Mouse (Mus musculus): Measurements from ENCODE around the gene Tmem56. TPM values are rescaled to one million over a fixed set of nuclear protein-coding genes. Genes with fewer than 3 reads are reported as not detected.

Tmem56 gene
- polyA plus RNA-seq, 1 experiment = 2.3 TPM

DNA sequence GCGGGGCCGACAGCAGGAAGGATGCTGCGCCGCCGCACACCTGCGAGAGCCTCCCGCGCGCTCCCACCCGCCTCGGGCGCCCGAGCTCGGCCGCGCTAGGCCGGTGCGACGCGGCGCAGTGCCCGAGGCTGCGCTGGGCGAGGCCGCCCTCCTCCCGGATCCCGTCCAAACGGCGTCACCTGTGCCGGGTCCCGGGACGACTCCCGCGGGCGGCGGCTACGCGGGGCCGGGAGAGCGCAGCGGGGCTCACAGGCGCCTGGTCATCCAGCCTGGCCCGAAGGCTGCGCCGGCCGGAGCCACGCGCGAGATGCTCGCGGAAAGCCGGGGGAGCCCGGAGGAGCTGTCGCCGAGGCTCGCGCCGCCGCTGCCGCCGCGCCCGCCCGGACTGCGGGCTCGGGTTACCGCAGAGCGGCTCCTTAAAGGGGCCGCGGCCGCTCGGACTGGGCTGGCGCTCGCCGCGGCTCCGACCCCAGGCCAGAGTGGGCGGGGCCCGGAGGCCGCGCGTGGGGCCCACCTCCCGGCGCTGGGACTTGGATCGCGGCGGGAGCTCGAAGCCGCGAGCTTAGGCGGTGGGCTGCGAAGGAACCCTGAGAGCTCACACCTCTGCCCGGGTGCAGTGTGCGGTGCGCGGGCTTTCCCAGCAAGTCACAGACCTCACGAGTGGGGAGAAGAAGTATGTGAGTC is 20.2 kb downstream of the Tmem56 start:
- TF ChIP-seq POLR2A (IDR thresholded peaks at IDR 0.05; ENCODE audit: borderline replicate concordance, extremely low read depth, low read depth, low read length) (no peak), CTCF (IDR thresholded peaks at IDR 0.05; ENCODE audit: insufficient read depth, low read length) (no peak)
- H3K4me1 ChIP-seq (ENCODE audit: control insufficient read depth, insufficient read depth, low read length) = no peaks in the 10 kb centered on the region
- H3K4me3 ChIP-seq (replicated peaks; ENCODE audit: extremely low read depth, low read depth, low read length) = peak overlapping the region; percentile 49
- WGBS = 1% methylated on average over 96 of the region's 97 CpGs
- DNase-seq = peak; percentile 54

GRCm38 (mm10) chr3:121261939-121262520 is 20.9 kb downstream of the Tmem56 start:
- H3K4me1 ChIP-seq (ENCODE audit: control insufficient read depth, insufficient read depth, low read length) = no peaks in the 10 kb centered on the region
- peak overlapping the region; percentile 56 for H3K4me3 ChIP-seq (replicated peaks; ENCODE audit: extremely low read depth, low read depth, low read length)
- DNase-seq = no peak
- no peak for TF ChIP-seq CTCF (IDR thresholded peaks at IDR 0.05; ENCODE audit: insufficient read depth, low read length)
- no peak for TF ChIP-seq POLR2A (IDR thresholded peaks at IDR 0.05; ENCODE audit: borderline replicate concordance, extremely low read depth, low read depth, low read length)
- WGBS = 15% methylated on average over 21 of the region's 21 CpGs

- Histone ChIP-seq H3K4me1 (ENCODE audit: control insufficient read depth, insufficient read depth, low read length) (no peaks in the 10 kb centered on the region), H3K4me3 (replicated peaks; ENCODE audit: extremely low read depth, low read depth, low read length) (no peak overlapping the region)
- 83% methylated on average over 7 of the region's 7 CpGs for WGBS
- TF ChIP-seq POLR2A (IDR thresholded peaks at IDR 0.05; ENCODE audit: borderline replicate concordance, extremely low read depth, low read depth, low read length) (no peak), CTCF (IDR thresholded peaks at IDR 0.05; ENCODE audit: insufficient read depth, low read length) (no peak)
- no peak for DNase-seq
Measured at GRCm38 (mm10) chr3:121261251-121261650, 21.6 kb downstream of the Tmem56 start.

DNA sequence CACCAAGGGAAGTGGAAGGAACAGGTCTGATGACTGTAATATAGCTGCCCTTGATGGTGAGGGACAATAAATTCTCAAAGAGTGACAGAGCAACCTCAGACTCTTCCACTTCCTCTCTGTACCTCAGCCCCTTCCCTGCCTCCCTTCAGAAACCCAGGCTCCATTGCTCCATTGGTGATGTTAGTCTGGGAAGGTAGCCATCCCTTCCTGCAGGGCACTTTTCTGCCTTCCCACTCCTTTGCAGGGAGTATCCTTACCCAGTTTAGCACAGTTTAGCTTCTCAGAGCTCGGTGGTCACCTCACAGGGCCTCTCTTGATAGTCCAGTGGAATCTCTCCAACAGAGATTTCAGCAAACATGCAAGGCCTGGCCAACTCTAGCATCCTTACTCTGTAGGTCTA is 22.1 kb downstream of the Tmem56 start:
- H3K4me3 ChIP-seq (replicated peaks; ENCODE audit: extremely low read depth, low read depth, low read length) = no peak overlapping the region
- DNase-seq = no peak
- TF ChIP-seq CTCF (IDR thresholded peaks at IDR 0.05; ENCODE audit: insufficient read depth, low read length) = no peak
- no peak for TF ChIP-seq POLR2A (IDR thresholded peaks at IDR 0.05; ENCODE audit: borderline replicate concordance, extremely low read depth, low read depth, low read length)
- 48% methylated on average over 1 of the region's 1 CpGs for WGBS
- no peaks in the 10 kb centered on the region for H3K4me1 ChIP-seq (ENCODE audit: control insufficient read depth, insufficient read depth, low read length)

DNA sequence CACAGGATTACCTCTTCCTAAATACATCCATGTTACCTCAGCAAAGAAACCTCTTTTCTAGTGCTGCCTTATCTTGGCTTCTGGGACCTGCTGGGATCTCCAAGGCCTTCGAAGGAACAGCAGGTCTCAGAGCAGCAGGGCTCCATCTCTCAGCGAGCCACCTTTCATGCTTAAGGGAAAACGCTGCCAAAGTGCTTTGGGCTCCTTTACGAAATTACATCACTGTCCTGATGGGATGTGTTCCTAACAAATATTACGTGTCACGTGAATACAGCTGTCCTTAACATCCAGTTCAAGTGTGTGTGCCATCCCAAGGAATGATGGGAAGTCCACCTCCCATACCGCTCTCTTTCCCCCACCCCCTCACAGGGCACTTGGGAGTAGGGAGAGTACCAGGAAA is 22.9 kb downstream of the Tmem56 start:
- no peaks in the 10 kb centered on the region for H3K4me1 ChIP-seq (ENCODE audit: control insufficient read depth, insufficient read depth, low read length)
- no peak overlapping the region for H3K4me3 ChIP-seq (replicated peaks; ENCODE audit: extremely low read depth, low read depth, low read length)
- DNase-seq = no peak
- WGBS = 82% methylated on average over 7 of the region's 7 CpGs
- TF ChIP-seq CTCF (IDR thresholded peaks at IDR 0.05; ENCODE audit: insufficient read depth, low read length) (no peak), POLR2A (IDR thresholded peaks at IDR 0.05; ENCODE audit: borderline replicate concordance, extremely low read depth, low read depth, low read length) (no peak)

DNA sequence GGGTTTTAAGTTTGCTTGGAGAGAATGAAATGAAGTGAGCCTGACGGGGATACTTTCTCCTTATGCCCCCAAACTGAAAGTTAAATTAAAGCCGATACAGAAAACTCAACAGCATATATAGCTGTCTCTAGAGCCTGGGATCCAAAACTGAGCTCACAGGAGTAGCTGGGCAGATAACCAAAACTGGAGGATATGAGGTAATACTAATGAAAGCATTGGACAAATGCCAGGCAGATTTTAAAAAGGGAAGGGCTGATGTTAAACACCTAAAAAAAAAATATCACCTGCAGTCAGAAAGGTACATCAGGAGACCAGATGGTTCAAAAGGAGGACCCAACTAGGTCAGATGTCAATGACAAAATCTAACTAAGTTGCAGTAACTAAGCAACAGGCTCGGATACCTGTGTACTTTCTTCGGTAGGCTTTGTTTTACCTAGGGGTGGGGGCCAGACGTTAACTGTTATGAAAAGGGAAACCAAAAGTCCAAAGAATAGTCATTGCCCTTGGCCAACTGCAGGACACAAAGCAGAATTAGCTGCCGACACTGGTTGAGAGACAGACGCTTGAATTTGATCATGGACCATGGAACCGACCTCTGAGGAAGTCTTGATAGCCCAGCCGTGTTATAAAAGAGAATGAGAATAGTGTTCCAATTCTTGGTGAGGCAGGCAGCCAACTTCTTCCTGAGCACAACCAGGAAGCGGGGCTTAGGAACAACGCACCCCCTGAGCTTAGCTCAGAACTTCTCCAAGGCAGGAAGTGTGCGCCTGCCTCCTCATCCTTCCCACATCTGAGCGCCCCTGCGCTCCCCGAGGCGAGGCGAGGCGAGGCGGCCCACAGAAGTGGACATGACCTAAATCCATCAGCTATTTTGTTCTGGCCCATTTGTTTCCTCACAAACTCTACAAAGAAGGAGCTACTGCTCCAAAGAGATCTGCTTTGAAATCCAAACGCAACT is 24.1 kb downstream of the Tmem56 start:
- TF ChIP-seq CTCF (IDR thresholded peaks at IDR 0.05; ENCODE audit: insufficient read depth, low read length) (no peak), POLR2A (IDR thresholded peaks at IDR 0.05; ENCODE audit: borderline replicate concordance, extremely low read depth, low read depth, low read length) (no peak)
- Histone ChIP-seq H3K4me3 (replicated peaks; ENCODE audit: extremely low read depth, low read depth, low read length) (no peak overlapping the region), H3K4me1 (ENCODE audit: control insufficient read depth, insufficient read depth, low read length) (no peaks in the 10 kb centered on the region)
- 31% methylated on average over 20 of the region's 20 CpGs for WGBS
- no peak for DNase-seq

DNA sequence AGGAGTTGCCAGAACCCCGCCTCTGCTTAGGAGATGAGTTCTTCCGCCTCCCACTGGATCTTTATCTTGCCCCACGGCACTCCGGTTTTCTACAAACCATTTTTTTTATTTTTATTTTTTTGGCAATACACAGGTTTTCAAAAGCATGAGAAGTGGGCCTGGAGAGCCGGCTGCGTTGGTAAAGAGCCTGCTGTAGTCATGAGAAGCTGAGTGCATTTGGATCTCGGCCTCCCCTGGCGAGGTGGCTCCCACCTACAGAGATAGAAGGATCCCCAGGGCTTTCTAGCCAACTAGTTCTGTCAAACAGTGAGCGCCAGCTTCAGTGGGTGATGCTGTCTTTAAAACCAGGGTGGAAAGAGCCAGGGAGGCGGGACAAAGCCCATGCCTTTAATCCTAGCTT is 25.5 kb downstream of the Tmem56 start:
- WGBS = 77% methylated on average over 10 of the region's 10 CpGs
- H3K4me1 ChIP-seq (ENCODE audit: control insufficient read depth, insufficient read depth, low read length) = no peaks in the 10 kb centered on the region
- DNase-seq = no peak
- no peak overlapping the region for H3K4me3 ChIP-seq (replicated peaks; ENCODE audit: extremely low read depth, low read depth, low read length)
- TF ChIP-seq CTCF (IDR thresholded peaks at IDR 0.05; ENCODE audit: insufficient read depth, low read length) (no peak), POLR2A (IDR thresholded peaks at IDR 0.05; ENCODE audit: borderline replicate concordance, extremely low read depth, low read depth, low read length) (no peak)

- no peak for DNase-seq
- Histone ChIP-seq H3K4me3 (replicated peaks; ENCODE audit: extremely low read depth, low read depth, low read length) (no peak overlapping the region), H3K4me1 (ENCODE audit: control insufficient read depth, insufficient read depth, low read length) (no peaks in the 10 kb centered on the region)
- TF ChIP-seq POLR2A (IDR thresholded peaks at IDR 0.05; ENCODE audit: borderline replicate concordance, extremely low read depth, low read depth, low read length) = no peak
- no peak for TF ChIP-seq CTCF (IDR thresholded peaks at IDR 0.05; ENCODE audit: insufficient read depth, low read length)
- 89% methylated on average over 8 of the region's 8 CpGs for WGBS
Measured at GRCm38 (mm10) chr3:121256131-121256530, 26.8 kb downstream of the Tmem56 start.

DNA sequence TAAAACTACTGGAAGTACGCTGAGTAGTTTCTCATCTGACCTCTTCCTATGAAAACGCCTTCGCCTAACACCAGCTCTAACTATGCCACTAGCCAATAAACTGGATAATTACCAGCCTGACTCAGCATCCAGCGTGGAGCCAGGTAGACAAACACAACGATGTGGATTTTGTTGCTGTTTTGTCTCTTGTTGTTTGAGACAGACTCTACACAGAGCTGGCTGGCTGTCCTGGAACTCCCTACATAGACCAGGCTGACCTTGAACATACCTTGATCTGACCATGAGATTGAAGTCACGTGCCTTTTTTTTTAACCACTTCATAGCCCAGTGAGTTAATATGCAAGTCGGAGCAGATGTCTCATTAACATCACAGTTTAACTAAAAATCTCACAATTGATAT is 27.4 kb downstream of the Tmem56 start:
- WGBS = 87% methylated on average over 7 of the region's 7 CpGs

More for the DNA sequence above, 27.4 kb downstream of the Tmem56 start:
- H3K4me1 ChIP-seq (ENCODE audit: control insufficient read depth, insufficient read depth, low read length) = no peaks in the 10 kb centered on the region
- TF ChIP-seq CTCF (IDR thresholded peaks at IDR 0.05; ENCODE audit: insufficient read depth, low read length) (no peak), POLR2A (IDR thresholded peaks at IDR 0.05; ENCODE audit: borderline replicate concordance, extremely low read depth, low read depth, low read length) (no peak)
- no peak for DNase-seq
- H3K4me3 ChIP-seq (replicated peaks; ENCODE audit: extremely low read depth, low read depth, low read length) = no peak overlapping the region
